Mouse (Mus musculus) urinary bladder, adult 2 months (tissue): ENCODE results near the gene Olfr143. TPM values are rescaled to one million over a fixed set of nuclear protein-coding genes. Genes with fewer than 3 reads are reported as not detected.

Source experiments
- DNase-seq: peaks from one replicate; pipeline ENCODE4 v3.0.0; 2022; ENCODE audit warnings: low spot score
- polyA plus RNA-seq: library from polyadenylated mRNA; depleted of rRNA; stranded (reverse); fragments of >200 nt; gene quantifications from 2 replicates; pipeline ENCODE4 v1.2.3, GENCODE M21; 2012; rRNA removed

Olfr143 gene
- polyA plus RNA-seq = 0.12 and 0.19 TPM in 2 replicates

GRCm38 (mm10) chr9:38252474-38252873 is at the start of gene Olfr143:
Olfr143 (plus strand) TSS chr9:38252774.
- DNase-seq = no peak

GRCm38 (mm10) chr9:38208065-38208464 is 44.5 kb upstream of the Olfr143 start, which contains the start of gene Olfr893:
Olfr893 (plus strand) TSS chr9:38208365.
- DNase-seq = no peak

GRCm38 (mm10) chr9:38217755-38218154 is 34.8 kb upstream of the Olfr143 start, which contains the start of gene Olfr894:
Olfr894 (plus strand) TSS chr9:38218055.
- DNase-seq = no peak

- no peak for DNase-seq
Measured at GRCm38 (mm10) chr9:38267551-38267950, 15.0 kb downstream of the Olfr143 start, which contains the start of gene Olfr895. Olfr895 (plus strand) TSS chr9:38267851.

GRCm38 (mm10) chr9:38290807-38291206 is 38.2 kb downstream of the Olfr143 start, which contains the start of gene Olfr896-ps1:
Olfr896-ps1 (plus strand) TSS chr9:38291107.
- no peak for DNase-seq

Other genes with a start within 250 kb of the Olfr143 start
- not detected in 2 replicates for gene Olfr883, start 227.0 kb upstream of the Olfr143 start, polyA plus RNA-seq
- not detected in 2 replicates for gene Olfr884, start 206.2 kb upstream of the Olfr143 start, polyA plus RNA-seq
- gene Olfr885, start 191.5 kb upstream of the Olfr143 start, polyA plus RNA-seq = not detected in 2 replicates
- gene Olfr887, start 168.7 kb upstream of the Olfr143 start, polyA plus RNA-seq = not detected in 2 replicates
- not detected in 2 replicates for gene Olfr888, start 144.6 kb upstream of the Olfr143 start, polyA plus RNA-seq
- gene Olfr889, start 137.6 kb upstream of the Olfr143 start, polyA plus RNA-seq = not detected in 2 replicates
- gene Olfr890, start 110.3 kb upstream of the Olfr143 start, polyA plus RNA-seq = not detected in 2 replicates
- not detected in 2 replicates for gene Olfr891, start 72.0 kb upstream of the Olfr143 start, polyA plus RNA-seq
- 0.18 and 0.36 TPM in 2 replicates for gene Olfr893, start 44.4 kb upstream of the Olfr143 start, polyA plus RNA-seq
- gene Olfr894, start 34.7 kb upstream of the Olfr143 start, polyA plus RNA-seq = not detected in 2 replicates
- 0.27 and 0.48 TPM in 2 replicates for gene Olfr895, start 15.1 kb downstream of the Olfr143 start, polyA plus RNA-seq
- not detected in 2 replicates for gene Olfr896-ps1, start 38.3 kb downstream of the Olfr143 start, polyA plus RNA-seq
- not detected in 2 replicates for gene Olfr25, start 76.3 kb downstream of the Olfr143 start, polyA plus RNA-seq
- not detected in 2 replicates for gene Olfr898, start 95.6 kb downstream of the Olfr143 start, polyA plus RNA-seq
- gene Olfr250, start 114.1 kb downstream of the Olfr143 start, polyA plus RNA-seq = not detected in 2 replicates
- gene Olfr251, start 124.3 kb downstream of the Olfr143 start, polyA plus RNA-seq = not detected in 2 replicates
- not detected in 2 replicates for gene Olfr147, start 148.9 kb downstream of the Olfr143 start, polyA plus RNA-seq
- not detected in 2 replicates for gene Olfr901, start 176.7 kb downstream of the Olfr143 start, polyA plus RNA-seq
- not detected in 2 replicates for gene Olfr902, start 194.9 kb downstream of the Olfr143 start, polyA plus RNA-seq
- not detected in 2 replicates for gene Olfr904, start 210.4 kb downstream of the Olfr143 start, polyA plus RNA-seq
- gene Olfr905, start 218.3 kb downstream of the Olfr143 start, polyA plus RNA-seq = not detected in 2 replicates
- gene Olfr906, start 234.3 kb downstream of the Olfr143 start, polyA plus RNA-seq = not detected in 2 replicates
- not detected in 2 replicates for gene Olfr907, start 243.0 kb downstream of the Olfr143 start, polyA plus RNA-seq